Mouse (Mus musculus) MEL (cell line): ENCODE measurements around the gene Zmynd11.

Experiments
- CHD1 ChIP-seq: IDR thresholded peaks from 2 replicates; pipeline ENCODE4 v1.6.1; 2012; ENCODE audit warnings: low read depth, mild to moderate bottlenecking, inconsistent platforms, low read length, improper control_type of control experiment
- CTCF ChIP-seq, 3 experiments: IDR thresholded peaks in 2 of 3; conservative IDR thresholded peaks in 1 of 3; 2 replicates each; pipeline ENCODE4 v1.5.1; 2011 to 2012; ENCODE audit warnings: low read length in 3 of 3, low read depth in 2 of 3, mild to moderate bottlenecking in 2 of 3, improper control_type of control experiment in 1 of 3, inconsistent platforms in 1 of 3, mixed read lengths in 1 of 3, moderate library complexity in 1 of 3; ENCODE audit not compliant: control insufficient read depth in 1 of 3, insufficient read depth in 1 of 3, poor library complexity in 1 of 3, severe bottlenecking in 1 of 3
- E2F4 ChIP-seq: IDR thresholded peaks from 2 replicates; pipeline ENCODE4 v1.6.1; 2011; ENCODE audit warnings: low read depth, low read length, improper control_type of control experiment, borderline replicate concordance
- EP300 ChIP-seq, 2 experiments: IDR thresholded peaks; 2 replicates each; pipeline ENCODE4 v1.6.1; 2011; ENCODE audit warnings: improper control_type of control experiment in 2 of 2, low read length in 2 of 2, low read depth in 1 of 2, mild to moderate bottlenecking in 1 of 2
- GABPA ChIP-seq: IDR thresholded peaks from 2 replicates; pipeline ENCODE4 v1.6.1; 2012; ENCODE audit warnings: low read depth, mild to moderate bottlenecking, inconsistent platforms, low read length, improper control_type of control experiment, moderate library complexity
- GATA1 ChIP-seq: IDR thresholded peaks from 2 replicates; pipeline ENCODE4 v1.6.1; 2011; ENCODE audit warnings: low read depth, low read length, improper control_type of control experiment
- MAX ChIP-seq: IDR thresholded peaks from 2 replicates; pipeline ENCODE4 v1.6.1; 2011; ENCODE audit warnings: low read length, improper control_type of control experiment
- MXI1 ChIP-seq: IDR thresholded peaks from 2 replicates; pipeline ENCODE4 v1.6.1; 2011; ENCODE audit warnings: mild to moderate bottlenecking, low read depth, low read length, improper control_type of control experiment
- POLR2A ChIP-seq, 2 experiments: IDR thresholded peaks; 2 replicates each; pipeline ENCODE4 v1.6.1; 2011 to 2012; ENCODE audit warnings: low read length in 2 of 2, mild to moderate bottlenecking in 2 of 2, control low read depth in 1 of 2, improper control_type of control experiment in 1 of 2, low read depth in 1 of 2, moderate library complexity in 1 of 2; ENCODE audit not compliant: control insufficient read depth in 1 of 2, insufficient read depth in 1 of 2, poor library complexity in 1 of 2
- POLR2AphosphoS2 ChIP-seq: IDR thresholded peaks from 2 replicates; pipeline ENCODE4 v1.6.1; 2011; ENCODE audit warnings: low read length, improper control_type of control experiment
- RAD21 ChIP-seq: IDR thresholded peaks from 2 replicates; pipeline ENCODE4 v1.6.1; 2011; ENCODE audit warnings: mild to moderate bottlenecking, low read depth, low read length, improper control_type of control experiment
- USF1 ChIP-seq: IDR thresholded peaks from 2 replicates; pipeline ENCODE4 v1.6.1; 2014; ENCODE audit warnings: low read depth, mild to moderate bottlenecking, inconsistent platforms, low read length, improper control_type of control experiment, moderate library complexity
- ZC3H11A ChIP-seq: IDR thresholded peaks from 2 replicates; pipeline ENCODE4 v1.6.1; 2012; ENCODE audit warnings: low read depth, mild to moderate bottlenecking, inconsistent platforms, low read length, improper control_type of control experiment

GRCm38 (mm10) chr13:9764646-9765536, at the start of gene Zmynd11:
- TF ChIP-seq POLR2A (IDR thresholded peaks at IDR 0.05; ENCODE audit: control insufficient read depth in 1 of 2, insufficient read depth in 1 of 2, low read depth in 1 of 2, low read length in 2 of 2, poor library complexity in 1 of 2) (peak; percentile 44 to 49; a peak in 2 of 4 replicates), E2F4 (no peak), RAD21 (no peak), CHD1 (peak; percentile 3; the same call in 1 of the 2 replicates), ZC3H11A (no peak), EP300 (IDR thresholded peaks at IDR 0.05; ENCODE audit: low read depth in 1 of 2, low read length in 2 of 2) (no peak), CTCF (IDR thresholded peaks at IDR 0.05 in 2 of 3, conservative IDR thresholded peaks at IDR 0.05 in 1 of 3; ENCODE audit: control insufficient read depth in 1 of 3, insufficient read depth in 1 of 3, low read depth in 2 of 3, low read length in 3 of 3, poor library complexity in 1 of 3, severe bottlenecking in 1 of 3) (0 out of 6 replicates have a peak, but pooled peaks of 1 of the 3 experiments have one; percentile 3), GABPA (no peak), GATA1 (no peak), USF1 (no peak), MAX (peak; percentile 55; the same call in 1 of the 2 replicates), MXI1 (peak; percentile 36; the same call in 1 of the 2 replicates), POLR2AphosphoS2 (no peak)
